Mouse (Mus musculus) lung, embryonic 15.5 days (tissue): Measurements from ENCODE around the gene Aldh1a3. TPM values are rescaled to one million over a fixed set of nuclear protein-coding genes. Genes with fewer than 3 reads are reported as not detected.

Source experiments
- ATAC-seq: fragments of 200-750 bp; cut with Nextera tagmentation; 2 replicates; pipeline ENCODE4 v1.8.0; 2017; ENCODE audit warnings: moderate number of reproducible peaks, borderline replicate concordance; ENCODE audit not compliant: low FRiP score, low TSS enrichment; ENCODE audit errors: extremely low read depth
- H3K27ac ChIP-seq: fragments of 300-500 bp; sonication (generic); 2 replicates; pipeline ENCODE4 v1.5.1; 2015; ENCODE audit warnings: moderate library complexity, mild to moderate bottlenecking, inconsistent platforms
- H3K27me3 ChIP-seq: fragments of 300-500 bp; sonication (generic); 2 replicates; pipeline ENCODE4 v1.6.1; 2015; ENCODE audit warnings: inconsistent platforms
- H3K36me3 ChIP-seq: fragments of 300-500 bp; sonication (generic); 2 replicates; pipeline ENCODE4 v1.6.1; 2015; ENCODE audit warnings: inconsistent platforms
- H3K4me1 ChIP-seq: fragments of 300-500 bp; sonication (generic); 2 replicates; pipeline ENCODE4 v1.6.1; 2015; ENCODE audit warnings: inconsistent platforms
- H3K4me2 ChIP-seq: fragments of 300-500 bp; sonication (generic); 2 replicates; pipeline ENCODE4 v1.6.1; 2015; ENCODE audit warnings: inconsistent platforms, mild to moderate bottlenecking, moderate library complexity
- H3K4me3 ChIP-seq: fragments of 300-500 bp; sonication (generic); 2 replicates; pipeline ENCODE4 v1.5.1; 2015; ENCODE audit warnings: mild to moderate bottlenecking, inconsistent platforms
- H3K9ac ChIP-seq: fragments of 300-500 bp; sonication (generic); 2 replicates; pipeline ENCODE4 v1.6.1; 2015; ENCODE audit warnings: inconsistent platforms
- H3K9me3 ChIP-seq: fragments of 300-500 bp; sonication (generic); 2 replicates; pipeline ENCODE4 v1.6.1; 2016; ENCODE audit warnings: inconsistent platforms
- WGBS: fragments of 180-500 bp; shearing (Covaris S2); methylation state at CpG from one replicate; pipeline ENCODE4 v1.1.7; 2015; 5-methylcytosine and 5-hydroxymethylcytosine counted together
- polyA plus RNA-seq: library from polyadenylated mRNA; unstranded; fragments of >200 nt; fragmentation: Nextera tagmentation; extraction: Ambion mirVana; gene quantifications from 2 replicates; pipeline ENCODE4 v1.2.1, GENCODE M21; 2015

The Aldh1a3 gene
- polyA plus RNA-seq, result 1.3 TPM in 2 replicates

GRCm38 (mm10) chr7:66427437-66428161, at the start of gene Aldh1a3:
Gene Aldh1a3 (minus strand): TSS chr7:66427517.
- under 1% methylated on average over 53 of the region's 56 CpGs for WGBS
- H3K4me3 ChIP-seq, result peak within 1 kb of the TSS; percentile 50
- H3K27ac ChIP-seq, result no peak within 1 kb of the TSS
- H3K9ac ChIP-seq, result peak within 1 kb of the TSS; percentile 39; the same call in 1 of the 2 replicates
- H3K27me3 ChIP-seq, result peaks cover 57% of the 10 kb centered on the region
- peak; percentile 89 for ATAC-seq
- peaks cover 19% of the 10 kb centered on the region for H3K4me1 ChIP-seq
- no peaks in the 10 kb centered on the region for H3K9me3 ChIP-seq
- no peaks in the 10 kb centered on the region for H3K36me3 ChIP-seq
- H3K4me2 ChIP-seq, result peak within 1 kb of the TSS; percentile 97

GRCm38 (mm10) chr7:66476289-66476688, 49.0 kb upstream of the Aldh1a3 start:
- no peaks in the 10 kb centered on the region for H3K9me3 ChIP-seq
- WGBS, result 40% methylated on average over 8 of the region's 8 CpGs

GRCm38 (mm10) chr7:66471641-66472216, 44.4 kb upstream of the Aldh1a3 start:
- Histone ChIP-seq H3K27ac (no peak overlapping the region), H3K4me1 (peaks cover 8% of the 10 kb centered on the region; the same call in 1 of the 2 replicates), H3K4me2 (no peak overlapping the region), H3K9me3 (no peaks in the 10 kb centered on the region), H3K27me3 (no peaks in the 10 kb centered on the region), H3K9ac (no peak overlapping the region), H3K36me3 (no peaks in the 10 kb centered on the region), H3K4me3 (no peak overlapping the region)
- 27% methylated on average over 12 of the region's 12 CpGs for WGBS
- no peak for ATAC-seq

More at GRCm38 (mm10) chr7:66476289-66476688, 49.0 kb upstream of the Aldh1a3 start:
- Histone ChIP-seq H3K27ac (no peak overlapping the region), H3K4me2 (no peak overlapping the region), H3K9ac (no peak overlapping the region), H3K36me3 (no peaks in the 10 kb centered on the region), H3K4me3 (no peak overlapping the region), H3K4me1 (peaks cover 14% of the 10 kb centered on the region), H3K27me3 (no peaks in the 10 kb centered on the region)
- no peak for ATAC-seq

GRCm38 (mm10) chr7:66466641-66467040, 39.3 kb upstream of the Aldh1a3 start:
- no peak for ATAC-seq
- Histone ChIP-seq H3K4me2 (no peak overlapping the region), H3K9ac (no peak overlapping the region), H3K4me1 (peaks cover 1% of the 10 kb centered on the region; the same call in 1 of the 2 replicates), H3K9me3 (no peaks in the 10 kb centered on the region), H3K27me3 (no peaks in the 10 kb centered on the region), H3K4me3 (no peak overlapping the region), H3K27ac (no peak overlapping the region), H3K36me3 (no peaks in the 10 kb centered on the region)
- 90% methylated on average over 14 of the region's 14 CpGs for WGBS

- 80% methylated on average over 5 of the region's 5 CpGs for WGBS
- ATAC-seq, result no peak
- H3K36me3 ChIP-seq, result no peaks in the 10 kb centered on the region
- H3K9me3 ChIP-seq, result no peaks in the 10 kb centered on the region
- H3K27me3 ChIP-seq, result no peaks in the 10 kb centered on the region
- H3K4me2 ChIP-seq, result no peak overlapping the region
- no peak overlapping the region for H3K9ac ChIP-seq
- no peak overlapping the region for H3K27ac ChIP-seq
- no peak overlapping the region for H3K4me3 ChIP-seq
- no peaks in the 10 kb centered on the region for H3K4me1 ChIP-seq
Measured at GRCm38 (mm10) chr7:66465241-66465640, 37.9 kb upstream of the Aldh1a3 start.

- no peak overlapping the region for H3K27ac ChIP-seq
- H3K9me3 ChIP-seq, result no peaks in the 10 kb centered on the region
- H3K36me3 ChIP-seq, result no peaks in the 10 kb centered on the region
- no peak overlapping the region for H3K4me2 ChIP-seq
- no peak for ATAC-seq
- WGBS, result 91% methylated on average over 1 of the region's 1 CpGs
- no peak overlapping the region for H3K9ac ChIP-seq
- H3K4me3 ChIP-seq, result no peak overlapping the region
- H3K27me3 ChIP-seq, result no peaks in the 10 kb centered on the region
- H3K4me1 ChIP-seq, result no peaks in the 10 kb centered on the region
Measured at GRCm38 (mm10) chr7:66463081-66463480, 35.8 kb upstream of the Aldh1a3 start.

GRCm38 (mm10) chr7:66451622-66452295, 24.4 kb upstream of the Aldh1a3 start:
- WGBS, result 48% methylated on average over 12 of the region's 12 CpGs
- Histone ChIP-seq H3K27ac (no peak overlapping the region), H3K36me3 (no peaks in the 10 kb centered on the region), H3K4me3 (no peak overlapping the region), H3K27me3 (no peaks in the 10 kb centered on the region), H3K4me1 (peaks cover 16% of the 10 kb centered on the region), H3K9ac (no peak overlapping the region), H3K4me2 (no peak overlapping the region), H3K9me3 (no peaks in the 10 kb centered on the region)
- no peak for ATAC-seq

GRCm38 (mm10) chr7:66449971-66450752, 22.8 kb upstream of the Aldh1a3 start:
- H3K4me1 ChIP-seq, result peaks cover 17% of the 10 kb centered on the region
- peak; percentile 72; the same call in 1 of the 2 replicates for ATAC-seq
- no peak overlapping the region for H3K9ac ChIP-seq
- peak overlapping the region; percentile 57 for H3K4me2 ChIP-seq
- H3K36me3 ChIP-seq, result no peaks in the 10 kb centered on the region
- WGBS, result 8% methylated on average over 16 of the region's 16 CpGs
- no peaks in the 10 kb centered on the region for H3K9me3 ChIP-seq
- peak overlapping the region; percentile 25 for H3K4me3 ChIP-seq
- no peak overlapping the region for H3K27ac ChIP-seq
- no peaks in the 10 kb centered on the region for H3K27me3 ChIP-seq

GRCm38 (mm10) chr7:66448786-66449540, 21.6 kb upstream of the Aldh1a3 start:
- H3K4me3 ChIP-seq, result no peak overlapping the region
- peaks cover 22% of the 10 kb centered on the region for H3K4me1 ChIP-seq
- 69% methylated on average over 15 of the region's 15 CpGs for WGBS
- no peaks in the 10 kb centered on the region for H3K27me3 ChIP-seq
- no peak overlapping the region for H3K9ac ChIP-seq
- H3K4me2 ChIP-seq, result no peak overlapping the region
- no peak for ATAC-seq
- no peaks in the 10 kb centered on the region for H3K9me3 ChIP-seq
- no peak overlapping the region for H3K27ac ChIP-seq
- H3K36me3 ChIP-seq, result no peaks in the 10 kb centered on the region

GRCm38 (mm10) chr7:66448304-66448703, 21.0 kb upstream of the Aldh1a3 start:
- Histone ChIP-seq H3K27me3 (no peaks in the 10 kb centered on the region), H3K4me1 (peaks cover 25% of the 10 kb centered on the region), H3K4me3 (no peak overlapping the region), H3K4me2 (no peak overlapping the region), H3K36me3 (no peaks in the 10 kb centered on the region), H3K9me3 (no peaks in the 10 kb centered on the region), H3K27ac (no peak overlapping the region), H3K9ac (no peak overlapping the region)
- 37% methylated on average over 10 of the region's 10 CpGs for WGBS
- no peak for ATAC-seq

- no peak overlapping the region for H3K9ac ChIP-seq
- H3K4me2 ChIP-seq, result no peak overlapping the region
- WGBS, result 72% methylated on average over 3 of the region's 3 CpGs
- ATAC-seq, result no peak
- no peaks in the 10 kb centered on the region for H3K27me3 ChIP-seq
- no peaks in the 10 kb centered on the region for H3K9me3 ChIP-seq
- peaks cover 37% of the 10 kb centered on the region for H3K4me1 ChIP-seq
- no peaks in the 10 kb centered on the region for H3K36me3 ChIP-seq
- H3K27ac ChIP-seq, result no peak overlapping the region
- no peak overlapping the region for H3K4me3 ChIP-seq
Measured at GRCm38 (mm10) chr7:66446860-66447259, 19.5 kb upstream of the Aldh1a3 start.
